Mouse (Mus musculus) hindbrain, postnatal 0 days (tissue): ENCODE results near the gene Dusp16. TPM values are rescaled to one million over a fixed set of nuclear protein-coding genes. Genes with fewer than 3 reads are reported as not detected.

ENCODE experiments used
- ATAC-seq: fragments of 200-750 bp; cut with Nextera tagmentation; 2 replicates; pipeline ENCODE4 v1.8.0; 2017; ENCODE audit warnings: mild to moderate bottlenecking, moderate TSS enrichment, moderate library complexity
- DNase-seq: peaks from one replicate; pipeline ENCODE4 v3.0.0-alpha.2; 2015; ENCODE audit warnings: low spot score
- H3K27ac ChIP-seq: fragments of 300-500 bp; sonication (generic); 2 replicates; pipeline ENCODE4 v1.5.1; 2014; ENCODE audit warnings: mild to moderate bottlenecking
- H3K27me3 ChIP-seq: fragments of 300-500 bp; sonication (generic); 2 replicates; pipeline ENCODE4 v1.6.1; 2014; ENCODE audit warnings: low read length, mixed read lengths; ENCODE audit not compliant: insufficient read depth
- H3K36me3 ChIP-seq: fragments of 300-500 bp; sonication (generic); 2 replicates; pipeline ENCODE4 v1.6.1; 2014; ENCODE audit warnings: low read length, mixed read lengths; ENCODE audit not compliant: insufficient read depth
- H3K4me1 ChIP-seq: fragments of 300-500 bp; sonication (generic); 2 replicates; pipeline ENCODE4 v1.6.1; 2014; ENCODE audit warnings: antibody characterized with exemption, low read length, mixed read lengths; ENCODE audit not compliant: insufficient read depth
- H3K4me2 ChIP-seq: fragments of 300-500 bp; sonication (generic); 2 replicates; pipeline ENCODE4 v1.6.1; 2014; ENCODE audit warnings: low read depth, mild to moderate bottlenecking, low read length, moderate library complexity, mixed read lengths
- H3K4me3 ChIP-seq: fragments of 300-500 bp; sonication (generic); 2 replicates; pipeline ENCODE4 v1.5.1; 2014; ENCODE audit warnings: low read length
- H3K9ac ChIP-seq: fragments of 300-500 bp; sonication (generic); replicated peaks from 2 replicates; pipeline ENCODE4 v1.6.1; 2014; ENCODE audit warnings: mild to moderate bottlenecking, low read length, moderate library complexity, mixed read lengths
- H3K9me3 ChIP-seq: fragments of 300-500 bp; sonication (generic); 2 replicates; pipeline ENCODE4 v1.6.1; 2016; ENCODE audit warnings: low read length, mixed read lengths
- CTCF ChIP-seq: IDR thresholded peaks from 2 replicates; pipeline ENCODE4 v1.5.1; 2016; ENCODE audit warnings: antibody characterized with exemption, control low read depth, low read depth
- WGBS: fragments of 180-500 bp; shearing (Covaris S2); extraction: QIAGEN DNeasy Blood & Tissue Kit; methylation state at CpG from one replicate; pipeline ENCODE4 v1.1.7; 2014; 5-methylcytosine and 5-hydroxymethylcytosine counted together
- polyA plus RNA-seq: library from polyadenylated mRNA; unstranded; fragments of >200 nt; fragmentation: Nextera tagmentation; extraction: Ambion mirVana; gene quantifications from 2 replicates; pipeline ENCODE4 v1.2.1, GENCODE M21; 2015
- total RNA-seq: library from RNA; depleted of rRNA; stranded (reverse); fragments of >200 nt; gene quantifications from 2 replicates; pipeline ENCODE4 v1.2.3, GENCODE M21; 2014

Gene Dusp16
- total and polyA plus RNA-seq, 2 experiments from 2014 or later: 4.1 to 7.8 TPM

GRCm38 (mm10) chr6:134700451-134701210 lies 91.8 kb downstream of the Dusp16 start:
- H3K4me1 ChIP-seq: no peaks in the 10 kb centered on the region
- H3K36me3 ChIP-seq: no peaks in the 10 kb centered on the region
- no peak overlapping the region for H3K4me3 ChIP-seq
- WGBS: 65% methylated on average over 8 of the region's 8 CpGs
- H3K27me3 ChIP-seq: no peaks in the 10 kb centered on the region
- DNase-seq (no peak), ATAC-seq (no peak)
- no peak overlapping the region for H3K4me2 ChIP-seq
- no peaks in the 10 kb centered on the region for H3K9me3 ChIP-seq
- H3K27ac ChIP-seq: no peak overlapping the region
- no peak overlapping the region for H3K9ac ChIP-seq
- TF ChIP-seq CTCF: no peak

GRCm38 (mm10) chr6:134698243-134698642 lies 94.2 kb downstream of the Dusp16 start:
- H3K27ac ChIP-seq: no peak overlapping the region
- H3K36me3 ChIP-seq: no peaks in the 10 kb centered on the region
- ATAC-seq (no peak), DNase-seq (no peak)
- H3K27me3 ChIP-seq: no peaks in the 10 kb centered on the region
- no peak for TF ChIP-seq CTCF
- WGBS: 82% methylated on average over 5 of the region's 5 CpGs
- H3K4me3 ChIP-seq: no peak overlapping the region
- H3K4me2 ChIP-seq: no peak overlapping the region
- no peak overlapping the region for H3K9ac ChIP-seq
- H3K9me3 ChIP-seq: no peaks in the 10 kb centered on the region
- H3K4me1 ChIP-seq: no peaks in the 10 kb centered on the region

- Histone ChIP-seq H3K9ac (no peak overlapping the region), H3K4me2 (no peak overlapping the region), H3K36me3 (no peaks in the 10 kb centered on the region), H3K9me3 (no peaks in the 10 kb centered on the region), H3K27ac (no peak overlapping the region), H3K4me3 (no peak overlapping the region), H3K27me3 (no peaks in the 10 kb centered on the region), H3K4me1 (no peaks in the 10 kb centered on the region)
- no peak for TF ChIP-seq CTCF
- WGBS: 84% methylated on average over 2 of the region's 2 CpGs
- no peak for DNase-seq
- no peak for ATAC-seq
Measured at GRCm38 (mm10) chr6:134696554-134696953, 95.9 kb downstream of the Dusp16 start.

DNA sequence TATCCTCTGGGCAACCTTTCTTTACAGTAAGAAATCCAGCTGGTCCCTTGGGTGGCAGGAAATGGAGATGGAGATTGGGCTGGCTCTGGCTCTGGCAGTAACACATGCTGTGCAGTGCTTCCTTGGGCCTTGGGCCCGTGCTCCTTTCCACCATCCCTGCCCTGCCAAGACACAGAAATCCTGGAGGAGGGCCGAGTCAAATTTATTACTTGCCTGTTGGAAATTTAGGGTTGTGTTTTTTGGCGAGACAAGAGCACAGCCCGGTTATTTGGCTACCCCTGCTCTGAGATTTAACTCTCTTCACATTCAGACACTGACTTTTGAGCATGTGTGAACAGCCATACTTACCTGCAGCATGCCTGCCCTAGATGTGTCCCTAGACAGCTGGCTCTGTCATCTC lies 96.3 kb downstream of the Dusp16 start:
- no peaks in the 10 kb centered on the region for H3K36me3 ChIP-seq
- DNase-seq: peak; percentile 25
- no peak for TF ChIP-seq CTCF
- no peak overlapping the region for H3K4me3 ChIP-seq
- WGBS: 53% methylated on average over 4 of the region's 4 CpGs
- no peak overlapping the region for H3K27ac ChIP-seq
- H3K9ac ChIP-seq: no peak overlapping the region
- H3K4me1 ChIP-seq: no peaks in the 10 kb centered on the region
- H3K9me3 ChIP-seq: no peaks in the 10 kb centered on the region
- no peak overlapping the region for H3K4me2 ChIP-seq
- ATAC-seq: no peak
- H3K27me3 ChIP-seq: no peaks in the 10 kb centered on the region

DNA sequence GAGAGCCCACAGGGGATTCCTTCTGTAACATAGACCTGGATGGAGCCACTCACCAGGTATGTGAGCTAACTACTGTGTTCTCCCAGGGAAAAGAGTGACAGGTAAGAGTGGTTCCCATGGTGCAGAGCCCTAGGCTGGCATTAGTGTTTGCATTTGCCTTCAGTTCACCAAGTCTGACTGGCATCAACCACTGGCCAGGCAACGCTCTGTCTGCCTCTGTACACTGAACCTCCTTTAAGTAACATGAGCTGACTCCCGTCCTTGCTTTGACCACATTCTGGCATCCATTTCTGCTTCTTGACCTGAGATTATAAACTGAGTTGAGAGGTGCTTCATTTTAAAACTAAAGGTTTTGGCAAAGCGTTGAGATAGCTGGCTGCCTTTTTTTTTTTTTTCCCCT lies 96.8 kb downstream of the Dusp16 start:
- ATAC-seq (no peak), DNase-seq (no peak)
- no peaks in the 10 kb centered on the region for H3K27me3 ChIP-seq
- no peak overlapping the region for H3K9ac ChIP-seq
- no peak overlapping the region for H3K4me3 ChIP-seq
- H3K4me2 ChIP-seq: no peak overlapping the region
- no peak overlapping the region for H3K27ac ChIP-seq
- no peaks in the 10 kb centered on the region for H3K36me3 ChIP-seq
- WGBS: 79% methylated on average over 3 of the region's 3 CpGs
- TF ChIP-seq CTCF: no peak
- no peaks in the 10 kb centered on the region for H3K9me3 ChIP-seq
- H3K4me1 ChIP-seq: no peaks in the 10 kb centered on the region

- Histone ChIP-seq H3K4me2 (no peak overlapping the region), H3K27me3 (no peaks in the 10 kb centered on the region), H3K36me3 (no peaks in the 10 kb centered on the region), H3K9ac (no peak overlapping the region), H3K4me1 (no peaks in the 10 kb centered on the region), H3K27ac (no peak overlapping the region), H3K9me3 (no peaks in the 10 kb centered on the region), H3K4me3 (no peak overlapping the region)
- ATAC-seq: no peak
- DNase-seq: no peak
- no peak for TF ChIP-seq CTCF
- whole genome bisulfite sequencing: 99% methylated on average over 3 of the region's 3 CpGs
Measured at GRCm38 (mm10) chr6:134694988-134695387, 97.4 kb downstream of the Dusp16 start.

- H3K27ac ChIP-seq: no peak overlapping the region
- 85% methylated on average over 6 of the region's 6 CpGs for WGBS
- no peak for ATAC-seq
- no peaks in the 10 kb centered on the region for H3K27me3 ChIP-seq
- TF ChIP-seq CTCF: no peak
- no peak overlapping the region for H3K4me2 ChIP-seq
- no peaks in the 10 kb centered on the region for H3K36me3 ChIP-seq
- H3K9ac ChIP-seq: no peak overlapping the region
- H3K4me1 ChIP-seq: no peaks in the 10 kb centered on the region
- no peaks in the 10 kb centered on the region for H3K9me3 ChIP-seq
- no peak overlapping the region for H3K4me3 ChIP-seq
- DNase-seq: no peak
Measured at GRCm38 (mm10) chr6:134694498-134694897, 97.9 kb downstream of the Dusp16 start.
